Mouse (Mus musculus): Measurements from ENCODE around the gene Klhl33.
A peak's percentile ranks its signal among the peaks of the same experiment; 100 is the strongest.

DNA sequence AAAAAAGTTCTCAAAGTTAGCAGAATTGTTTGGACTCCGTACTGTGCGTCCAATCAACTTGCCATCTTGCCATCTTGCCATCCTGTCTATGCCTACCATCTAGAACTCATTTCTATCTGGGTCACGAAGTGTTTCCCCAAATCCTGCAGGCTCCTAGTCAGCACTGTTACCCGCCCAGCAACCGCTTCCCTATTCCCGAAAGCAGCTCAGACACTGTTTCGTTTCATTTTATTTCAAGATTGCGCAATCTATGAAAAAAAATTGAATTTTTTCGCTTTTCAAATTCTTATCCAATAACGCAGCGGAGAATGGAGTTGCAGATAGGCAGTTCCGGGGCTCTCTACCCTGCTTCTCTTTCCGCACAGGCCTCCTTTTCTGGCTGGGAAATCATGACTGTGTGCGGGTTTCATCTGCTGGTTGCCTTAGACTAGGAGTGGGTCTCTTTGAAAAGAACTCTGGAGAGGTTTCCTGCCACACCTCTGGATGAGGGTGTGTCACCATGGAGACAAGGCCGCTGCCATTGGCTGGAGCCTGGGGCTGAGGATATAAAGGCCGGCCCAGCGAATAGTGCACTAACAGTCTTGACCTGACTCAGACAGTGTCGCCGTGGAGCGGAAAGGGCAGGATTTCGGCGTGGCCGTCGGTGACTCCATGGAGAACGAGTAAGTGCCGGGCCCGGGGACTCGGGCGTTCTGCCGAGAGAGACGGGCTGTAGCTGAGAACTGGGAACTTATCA, 46.8 kb upstream of the Klhl33 start, which contains the start of gene Gm49342:
- TF ChIP-seq EP300 (IDR thresholded peaks at IDR 0.05; ENCODE audit: insufficient read depth, low read depth, low read length) (peak; percentile 84; the same call in 1 of the 2 replicates), POLR2A (IDR thresholded peaks at IDR 0.05; ENCODE audit: insufficient read depth, low read depth, low read length) (peak; percentile 97)

Measured in heart, adult 2 months (tissue).